Mouse (Mus musculus): Measurements from ENCODE around the gene Alkbh3.

GRCm38 (mm10) chr2:93975526-93976435, 34.8 kb downstream of the Alkbh3 start:
- no peak for TF ChIP-seq CTCF (IDR thresholded peaks at IDR 0.05; ENCODE audit: control insufficient read depth, insufficient read depth, low read length)
- TF ChIP-seq POLR2A (IDR thresholded peaks at IDR 0.05; ENCODE audit: borderline replicate concordance, control insufficient read depth, low read depth, low read length) = no peak

Measured in bone marrow, adult 2 months (tissue).